Mouse (Mus musculus) heart, postnatal 0 days (tissue): ENCODE measurements around the gene Aldh1l1. TPM values are rescaled to one million over a fixed set of nuclear protein-coding genes. Genes with fewer than 3 reads are reported as not detected.

Source experiments
- ATAC-seq: fragments of 200-750 bp; cut with Nextera tagmentation; 2 replicates; pipeline ENCODE4 v1.8.0; 2017; ENCODE audit warnings: low read depth, moderate number of reproducible peaks, moderate library complexity; ENCODE audit not compliant: insufficient read depth
- DNase-seq: peaks from one replicate; pipeline ENCODE4 v3.0.0-alpha.2; 2016; ENCODE audit warnings: low spot score
- H3K27ac ChIP-seq: fragments of 300-500 bp; sonication (generic); 2 replicates; pipeline ENCODE4 v1.5.1; 2014; ENCODE audit warnings: low read depth, mild to moderate bottlenecking
- H3K27me3 ChIP-seq: fragments of 300-500 bp; sonication (generic); 2 replicates; pipeline ENCODE4 v1.6.1; 2014; ENCODE audit warnings: low read length, mixed read lengths; ENCODE audit not compliant: control insufficient read depth, insufficient read depth
- H3K36me3 ChIP-seq: fragments of 300-500 bp; sonication (generic); replicated peaks from 2 replicates; pipeline ENCODE4 v1.6.1; 2014; ENCODE audit warnings: low read length, mixed read lengths; ENCODE audit not compliant: control insufficient read depth, insufficient read depth
- H3K4me1 ChIP-seq: fragments of 300-500 bp; sonication (generic); 2 replicates; pipeline ENCODE4 v1.6.1; 2014; ENCODE audit warnings: antibody characterized with exemption; ENCODE audit not compliant: control insufficient read depth, insufficient read depth
- H3K4me2 ChIP-seq: fragments of 300-500 bp; sonication (generic); 2 replicates; pipeline ENCODE4 v1.6.1; 2014; ENCODE audit warnings: low read depth, mild to moderate bottlenecking, low read length, moderate library complexity
- H3K4me3 ChIP-seq: fragments of 300-500 bp; sonication (generic); 2 replicates; pipeline ENCODE4 v1.5.1; 2014; ENCODE audit warnings: low read depth, low read length
- H3K9ac ChIP-seq: fragments of 300-500 bp; sonication (generic); replicated peaks from 2 replicates; pipeline ENCODE4 v1.6.1; 2014; ENCODE audit warnings: low read depth, low read length, mixed read lengths
- H3K9me3 ChIP-seq: fragments of 300-500 bp; sonication (generic); replicated peaks from 2 replicates; pipeline ENCODE4 v1.6.1; 2016; ENCODE audit warnings: low read length; ENCODE audit not compliant: control insufficient read depth
- CTCF ChIP-seq: IDR thresholded peaks from 2 replicates; pipeline ENCODE4 v1.5.1; 2016; ENCODE audit warnings: antibody characterized with exemption, control low read depth, low read depth
- EP300 ChIP-seq: IDR thresholded peaks from 2 replicates; pipeline ENCODE4 v1.6.1; 2016; ENCODE audit warnings: antibody characterized with exemption, low read depth
- WGBS: fragments of 180-500 bp; shearing (Covaris S2); extraction: QIAGEN DNeasy Blood & Tissue Kit; methylation state at CpG from one replicate; pipeline ENCODE4 v1.1.7; 2014; 5-methylcytosine and 5-hydroxymethylcytosine counted together
- polyA plus RNA-seq: library from polyadenylated mRNA; unstranded; fragments of >200 nt; fragmentation: Nextera tagmentation; extraction: Ambion mirVana; gene quantifications from 2 replicates; pipeline ENCODE4 v1.2.1, GENCODE M21; 2015
- total RNA-seq: library from RNA; depleted of rRNA; stranded (reverse); fragments of >200 nt; gene quantifications from 2 replicates; pipeline ENCODE4 v1.2.3, GENCODE M21; 2014; ENCODE audit warnings: low replicate concordance

Aldh1l1 gene
- total and polyA plus RNA-seq, 2 experiments from 2014 or later: 2.8 to 7.7 TPM

- H3K9me3 ChIP-seq: no peaks in the 10 kb centered on the region
- no peak for ATAC-seq
- H3K9ac ChIP-seq: no peak overlapping the region
- no peak overlapping the region for H3K27ac ChIP-seq
- no peaks in the 10 kb centered on the region for H3K36me3 ChIP-seq
- H3K4me3 ChIP-seq: no peak overlapping the region
- peaks cover 16% of the 10 kb centered on the region; the same call in 1 of the 2 replicates for H3K4me1 ChIP-seq
- H3K27me3 ChIP-seq: no peaks in the 10 kb centered on the region
- no peak for DNase-seq
- WGBS: 60% methylated on average over 3 of the region's 3 CpGs
- TF ChIP-seq CTCF (no peak), EP300 (no peak)
- H3K4me2 ChIP-seq: no peak overlapping the region
Observed at GRCm38 (mm10) chr6:90546274-90546673, 60.0 kb downstream of the Aldh1l1 start.

DNA sequence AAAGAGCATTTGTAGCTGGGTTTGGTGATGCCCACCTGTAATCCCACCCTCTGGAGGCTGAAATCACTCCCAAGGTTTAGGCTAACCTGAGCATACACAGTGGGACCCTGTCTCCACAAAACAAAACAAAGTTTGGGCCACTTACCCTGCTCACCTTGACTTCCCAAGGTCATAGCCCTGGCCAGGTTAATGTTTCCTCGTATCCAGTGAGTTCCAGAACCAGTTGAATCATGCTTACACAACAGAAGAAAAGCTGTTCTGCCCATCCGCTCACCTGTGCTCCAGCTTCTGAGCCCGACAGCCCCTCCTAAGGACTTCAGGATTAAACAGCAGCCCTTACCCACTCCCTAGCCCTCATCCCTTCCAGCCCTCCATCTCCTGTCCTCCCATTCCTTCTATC lies 60.8 kb downstream of the Aldh1l1 start:
- Histone ChIP-seq H3K4me3 (no peak overlapping the region), H3K4me1 (peaks cover 20% of the 10 kb centered on the region; the same call in 1 of the 2 replicates), H3K4me2 (no peak overlapping the region), H3K27me3 (no peaks in the 10 kb centered on the region), H3K9ac (no peak overlapping the region), H3K36me3 (no peaks in the 10 kb centered on the region), H3K9me3 (no peaks in the 10 kb centered on the region), H3K27ac (no peak overlapping the region)
- TF ChIP-seq CTCF: no peak
- no peak for TF ChIP-seq EP300
- DNase-seq (no peak), ATAC-seq (no peak)
- WGBS: 81% methylated on average over 3 of the region's 3 CpGs

GRCm38 (mm10) chr6:90550161-90550912 lies 64.1 kb downstream of the Aldh1l1 start:
- TF ChIP-seq CTCF: no peak
- no peak for TF ChIP-seq EP300
- Histone ChIP-seq H3K4me3 (peak overlapping the region; percentile 26), H3K27ac (no peak overlapping the region), H3K9me3 (no peaks in the 10 kb centered on the region), H3K27me3 (no peaks in the 10 kb centered on the region), H3K4me1 (peaks cover 20% of the 10 kb centered on the region; the same call in 1 of the 2 replicates), H3K4me2 (peak overlapping the region; percentile 53), H3K36me3 (no peaks in the 10 kb centered on the region), H3K9ac (0 out of 2 replicates have a peak overlapping the region, but pooled peaks have one; percentile 7)
- 15% methylated on average over 24 of the region's 25 CpGs for WGBS
- ATAC-seq (peak; percentile 82), DNase-seq (no peak)

- Histone ChIP-seq H3K36me3 (no peaks in the 10 kb centered on the region), H3K27me3 (no peaks in the 10 kb centered on the region), H3K27ac (no peak overlapping the region), H3K4me3 (no peak overlapping the region), H3K9ac (no peak overlapping the region), H3K4me2 (peak overlapping the region; percentile 53; the same call in 1 of the 2 replicates), H3K9me3 (no peaks in the 10 kb centered on the region), H3K4me1 (peaks cover 23% of the 10 kb centered on the region; the same call in 1 of the 2 replicates)
- TF ChIP-seq CTCF (no peak), EP300 (no peak)
- DNase-seq (no peak), ATAC-seq (0 out of 2 replicates have a peak, but pooled peaks have one; percentile 4)
Observed at GRCm38 (mm10) chr6:90551251-90551650, 65.0 kb downstream of the Aldh1l1 start.

DNA sequence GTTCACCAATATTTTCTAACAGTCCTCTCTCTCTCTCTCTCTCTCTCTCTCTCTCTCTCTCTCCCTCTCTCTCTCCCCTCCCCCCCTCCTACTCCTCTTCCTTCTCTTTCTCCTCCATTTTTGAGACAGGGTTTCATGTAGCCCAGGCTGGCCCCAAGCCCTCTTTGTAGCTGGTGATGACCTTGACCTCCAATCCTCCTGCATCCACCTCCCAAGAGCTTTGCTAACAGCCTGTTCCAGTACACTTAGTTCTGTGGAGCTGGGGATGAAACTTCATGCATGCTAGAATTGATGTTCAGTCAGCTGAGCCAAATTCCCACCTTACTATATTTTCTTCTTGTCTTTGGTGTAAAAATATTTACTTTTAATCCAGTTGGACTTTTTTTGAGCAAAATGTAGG lies 67.0 kb downstream of the Aldh1l1 start:
- H3K27me3 ChIP-seq: no peaks in the 10 kb centered on the region

More for the DNA sequence above, 67.0 kb downstream of the Aldh1l1 start:
- DNase-seq: no peak
- Histone ChIP-seq H3K4me1 (peaks cover 31% of the 10 kb centered on the region; the same call in 1 of the 2 replicates), H3K36me3 (no peaks in the 10 kb centered on the region), H3K4me3 (no peak overlapping the region), H3K9me3 (no peaks in the 10 kb centered on the region), H3K27ac (no peak overlapping the region), H3K4me2 (no peak overlapping the region), H3K9ac (no peak overlapping the region)
- no peak for ATAC-seq
- no peak for TF ChIP-seq CTCF
- TF ChIP-seq EP300: no peak
